Mouse (Mus musculus) liver, embryonic 14.5 days (tissue): Measurements from ENCODE around the gene Prpf31.

Source experiments
- CTCF ChIP-seq: IDR thresholded peaks from 2 replicates; pipeline ENCODE4 v1.5.1; 2016; ENCODE audit warnings: antibody characterized with exemption, low read depth, control low read depth
- EP300 ChIP-seq: IDR thresholded peaks from 2 replicates; pipeline ENCODE4 v1.6.1; 2016; ENCODE audit warnings: antibody characterized with exemption, low read depth

DNA sequence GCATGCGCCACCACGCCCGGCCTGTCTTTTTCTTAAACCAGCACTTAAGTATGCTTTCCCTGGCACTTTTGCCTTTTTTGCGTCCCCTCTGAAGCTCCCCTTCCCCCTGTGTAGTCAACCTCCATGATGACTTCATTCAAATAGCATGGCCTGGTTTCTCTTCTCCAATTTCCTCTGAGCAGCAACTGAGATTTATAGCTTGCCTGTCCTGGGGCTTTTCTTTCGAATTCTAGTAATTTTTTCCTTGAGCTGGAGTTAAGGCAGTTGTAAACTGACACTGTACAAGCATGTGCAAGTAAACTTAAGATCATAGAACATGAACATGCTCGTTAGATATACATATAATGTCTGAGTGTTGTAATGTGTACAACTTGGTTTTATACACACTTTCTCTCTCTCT lies 22.4 kb upstream of the Prpf31 start:
- TF ChIP-seq CTCF (no peak), EP300 (no peak)
